Mouse (Mus musculus) adipose tissue, adult 10 weeks (tissue): Measurements from ENCODE around the gene Atpaf1. TPM values are rescaled to one million over a fixed set of nuclear protein-coding genes. Genes with fewer than 3 reads are reported as not detected.

Experiments used
- polyA plus RNA-seq: library from polyadenylated mRNA; stranded (reverse); fragments of 350-450 nt; fragmentation: Illumina TruSeq; extraction: RNeasy Lipid Tissue Mini Kit (QIAGEN cat#74804); gene quantifications from one replicate; pipeline ENCODE4 v1.2.3, GENCODE M21; 2014; ENCODE audit warnings: low read depth, low replicate concordance

Atpaf1 gene
- polyA plus RNA-seq: 21.0 TPM

DNA sequence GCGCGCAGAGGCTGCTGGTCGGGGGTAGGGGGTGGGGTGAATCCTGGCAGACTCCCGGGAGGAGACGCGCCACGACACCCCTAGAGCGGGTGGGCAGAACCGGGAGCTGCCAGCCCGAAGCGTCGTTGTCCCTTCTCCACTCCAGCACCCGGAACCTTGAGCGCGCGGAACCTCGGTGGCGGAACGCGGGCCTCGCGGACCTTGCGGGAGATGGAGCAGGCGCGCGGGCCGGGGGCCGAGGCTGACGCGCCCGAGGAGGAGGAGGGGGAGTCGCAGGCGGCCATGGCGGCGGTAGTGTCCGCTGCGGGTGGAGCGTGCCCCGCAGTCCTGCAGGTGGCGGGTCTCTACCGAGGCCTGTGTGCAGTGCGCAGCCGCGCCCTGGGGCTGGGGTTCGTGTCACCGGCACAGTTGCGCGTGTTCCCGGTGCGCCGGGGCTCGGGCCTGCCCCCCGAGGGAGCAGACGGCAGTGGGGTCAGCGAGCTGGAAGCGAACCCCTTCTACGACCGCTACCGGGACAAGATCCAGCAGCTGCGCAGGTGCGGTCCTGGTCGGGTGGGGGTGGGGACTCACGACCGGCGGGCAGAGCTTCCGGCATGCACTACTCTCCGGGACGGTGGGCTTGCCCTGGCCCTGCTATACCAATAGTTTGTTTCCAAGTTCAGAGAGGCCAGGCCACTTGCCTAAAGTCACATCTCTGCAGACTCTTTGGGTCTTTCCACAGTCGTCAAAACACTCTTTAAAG is at the start of gene Atpaf1:
Gene Atpaf1 (plus strand): TSS at position 44 of the 742 bp plus-strand sequence.

GRCm38 (mm10) chr4:115737551-115738041 is 47.0 kb upstream of the Atpaf1 start, which contains the start of gene Efcab14:
Efcab14 (plus strand) TSS chr4:115737744.

DNA sequence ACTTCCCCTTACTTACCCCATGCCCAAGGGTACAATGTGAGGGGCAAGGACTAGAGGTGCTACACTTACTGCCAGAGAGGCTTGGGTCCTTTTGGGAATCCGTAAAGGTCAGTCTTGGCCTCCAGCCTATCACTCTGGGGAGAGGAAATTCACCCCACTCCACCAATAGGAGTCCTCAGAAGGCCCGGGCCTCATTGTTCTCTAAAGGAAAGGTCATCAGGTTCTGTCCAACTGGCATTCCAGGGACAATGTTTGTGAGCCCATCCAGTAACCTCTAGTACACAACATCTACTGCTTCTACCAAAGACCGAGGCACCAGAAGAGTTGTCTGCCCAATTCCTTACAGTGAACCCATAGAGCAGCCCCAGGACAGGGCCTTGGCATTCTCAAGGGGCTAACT is 3.7 kb upstream of the Atpaf1 start, which contains the start of gene Tex38:
Gene Tex38 (minus strand): TSS at position 101 of the 400 bp plus-strand sequence.

DNA sequence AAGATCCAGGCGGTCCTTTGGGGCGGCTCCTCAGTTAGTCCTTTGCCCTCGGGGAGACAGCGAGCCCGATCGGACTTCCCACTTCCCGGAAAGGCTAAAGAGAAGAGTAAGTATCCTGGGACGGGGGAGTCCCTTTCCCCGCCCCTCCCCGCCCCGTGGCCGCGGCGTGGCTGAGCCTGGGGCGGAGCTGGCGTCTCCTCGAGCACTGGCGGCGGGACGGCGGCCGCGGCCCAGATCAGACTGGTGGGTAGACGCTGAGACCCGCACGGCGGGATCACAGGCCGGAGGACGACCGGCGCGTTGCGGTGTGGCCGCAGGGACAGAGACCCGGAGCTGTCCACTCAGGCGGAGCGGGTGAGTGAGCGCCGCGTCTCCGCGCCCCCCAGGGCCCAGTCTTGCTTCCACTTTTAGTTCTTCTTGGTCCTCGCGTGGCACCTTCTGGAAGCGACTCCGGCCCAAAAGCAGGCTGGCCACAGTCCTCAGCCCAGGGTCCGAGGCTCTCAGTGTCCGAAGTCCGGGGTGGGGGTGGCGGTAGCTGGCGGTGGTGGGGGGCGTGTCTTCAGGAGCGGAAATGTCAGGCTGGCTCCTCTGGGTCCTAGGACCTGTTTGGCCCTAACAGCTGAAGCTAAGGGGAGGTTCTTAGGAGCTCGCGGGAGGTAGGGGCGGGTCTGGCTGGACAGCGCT is 43.4 kb downstream of the Atpaf1 start, which contains the start of gene Mob3c:
Gene Mob3c (plus strand): TSS at position 205 of the 684 bp plus-strand sequence.

DNA sequence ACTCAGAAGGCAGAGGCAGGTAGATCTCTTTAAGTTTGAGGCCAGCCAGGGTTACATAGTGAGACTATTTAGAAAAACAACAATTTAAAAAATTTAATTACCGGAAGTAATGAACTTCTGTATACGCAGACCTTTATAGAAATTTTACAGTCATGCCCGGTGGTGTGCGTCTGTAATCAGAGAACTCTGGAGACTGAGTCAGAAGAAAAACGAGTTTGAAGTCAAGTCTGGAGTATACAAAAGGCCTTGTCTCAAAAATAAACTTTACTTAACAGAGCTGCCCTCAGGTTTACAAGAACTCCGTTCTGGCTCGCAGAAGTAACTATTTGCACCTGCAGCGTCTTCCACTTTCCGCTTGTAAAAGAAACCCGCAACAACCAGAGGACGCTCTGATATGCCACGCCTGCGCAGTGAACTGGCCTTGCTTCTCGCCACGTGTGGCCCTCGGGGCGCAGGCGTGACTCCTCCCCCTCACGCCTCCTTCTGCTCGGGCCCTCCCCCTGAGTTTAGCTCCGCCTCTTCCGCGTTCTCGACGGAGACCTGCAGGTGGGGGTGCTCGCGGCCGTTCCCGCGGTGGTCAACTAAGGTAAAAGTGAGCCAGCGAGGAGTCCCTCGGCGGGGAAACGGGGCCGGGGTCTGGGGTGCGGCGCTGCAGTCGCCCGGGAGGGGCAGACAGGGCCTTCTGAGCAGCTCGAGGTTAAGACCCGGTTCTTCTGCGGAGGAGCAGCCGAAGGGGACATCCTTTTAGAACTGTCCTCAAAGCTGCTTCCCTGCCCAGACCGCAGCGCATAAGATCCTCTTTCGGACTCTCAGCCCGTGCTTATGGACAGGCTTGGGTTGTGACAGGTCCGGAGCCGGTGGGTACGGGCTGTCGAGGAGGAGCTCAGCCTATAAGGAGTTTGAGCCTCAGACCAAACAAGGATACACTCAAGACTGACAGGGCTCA is 54.4 kb downstream of the Atpaf1 start, which contains the start of gene Mknk1:
Gene Mknk1 (plus strand): TSS at position 503 of the 946 bp plus-strand sequence.

Other genes starting within 250 kb of the Atpaf1 start
- gene Cyp4a31, start 221.2 kb upstream of the Atpaf1 start, polyA plus RNA-seq: not detected
- gene Cyp4a32, start 183.8 kb upstream of the Atpaf1 start, polyA plus RNA-seq: not detected
- gene Cyp4b1, start 137.1 kb upstream of the Atpaf1 start, polyA plus RNA-seq: 36.2 TPM
- 27.6 TPM for gene Efcab14, start 47.1 kb upstream of the Atpaf1 start, polyA plus RNA-seq
- gene Tex38, start 3.8 kb upstream of the Atpaf1 start, polyA plus RNA-seq: 2.5 TPM
- gene Mob3c, start 43.3 kb downstream of the Atpaf1 start, polyA plus RNA-seq: 12.0 TPM
- 30.8 TPM for gene Mknk1, start 54.4 kb downstream of the Atpaf1 start, polyA plus RNA-seq
- not detected for gene Kncn, start 99.6 kb downstream of the Atpaf1 start, polyA plus RNA-seq
- 0.37 TPM for gene 6430628N08Rik, start 105.9 kb downstream of the Atpaf1 start, polyA plus RNA-seq
- gene Dmbx1, start 155.1 kb downstream of the Atpaf1 start, polyA plus RNA-seq: not detected
- 40.8 TPM for gene Faah, start 233.1 kb downstream of the Atpaf1 start, polyA plus RNA-seq